Mouse (Mus musculus) heart, postnatal 14 days (tissue): ENCODE measurements at regions not wholly inside any gene's neighbourhood (a gene's known extent, or its start where the extent isn't known, plus 50 kb on each side); places are given as distances from the start of the nearest gene placed in this dataset.

Experiments
- DNase-seq, 2 experiments: peaks; one replicate each; pipeline ENCODE4 v3.0.0; 2021 to 2022
- intact Hi-C: fragments of 180-260 bp; cut with DNase I; formaldehyde crosslinking; loops from one replicate; pipeline ENCODE4 v1.15.1; 2025

GRCm38 (mm10) chr13:101522597-101522996 lies 245.4 kb downstream of the Pik3r1 start:
- DNase-seq = no peak
- intact Hi-C loops = no loop called here

DNA sequence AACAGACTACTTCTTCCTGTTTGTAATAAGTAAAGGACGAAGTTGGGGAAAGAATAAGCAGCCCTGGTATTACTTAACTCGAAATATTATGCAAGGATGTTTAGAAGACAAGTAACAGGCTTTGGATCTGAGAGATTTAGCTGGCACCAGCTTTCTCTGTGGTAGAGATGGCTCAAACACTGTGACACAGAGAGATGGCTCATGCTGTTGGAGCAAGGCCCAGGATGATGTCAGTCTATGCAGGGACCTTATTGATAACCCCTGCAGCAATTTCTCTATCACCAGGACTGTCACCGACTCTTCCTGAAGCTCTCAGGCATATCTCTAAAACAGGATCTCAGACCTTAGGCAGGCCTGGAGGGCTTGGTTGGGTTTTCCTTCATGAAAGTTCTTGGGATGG lies 254.7 kb downstream of the Pik3r1 start:
- intact Hi-C loops = no loop called here
- DNase-seq = peak in 1 of 2 experiments; percentile 9

GRCm38 (mm10) chr13:101509946-101510345 lies 258.1 kb downstream of the Pik3r1 start:
- DNase-seq = peak in 1 of 2 experiments; percentile 32
- intact Hi-C loops = loop anchor here (2.0 to 10.0 kb wide), 2 partner anchors 185 to 1135 kb away; no protein-coding TSS in a partner anchor

GRCm38 (mm10) chr13:101508331-101508730 lies 259.7 kb downstream of the Pik3r1 start:
- DNase-seq = no peak
- intact Hi-C loops = loop anchor here (10.0 kb wide), 1 partner anchor 1136 kb away; no protein-coding TSS in a partner anchor

DNA sequence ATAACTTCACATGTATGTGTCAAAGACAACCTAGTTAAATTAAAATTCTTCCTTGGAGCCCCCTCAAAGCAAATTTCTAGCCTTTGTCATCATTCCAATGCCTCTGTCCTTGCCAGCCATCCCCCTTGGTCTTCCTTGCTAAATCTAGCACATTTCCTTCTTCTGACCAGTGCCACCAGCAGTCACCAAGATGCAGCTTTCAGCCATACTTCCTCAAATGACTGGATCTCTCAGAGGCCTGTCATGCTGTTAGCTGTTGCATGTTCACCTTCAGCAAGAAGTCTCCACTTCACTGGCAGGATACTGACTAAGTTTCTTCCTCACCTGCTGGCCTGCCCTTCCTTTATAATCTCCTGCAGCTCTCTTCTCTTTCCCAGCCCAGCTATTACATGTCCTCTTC lies 261.3 kb downstream of the Pik3r1 start:
- intact Hi-C loops = loop anchor here (10.0 kb wide), 1 partner anchor 1138 kb away; no protein-coding TSS in a partner anchor
- DNase-seq = no peak

DNA sequence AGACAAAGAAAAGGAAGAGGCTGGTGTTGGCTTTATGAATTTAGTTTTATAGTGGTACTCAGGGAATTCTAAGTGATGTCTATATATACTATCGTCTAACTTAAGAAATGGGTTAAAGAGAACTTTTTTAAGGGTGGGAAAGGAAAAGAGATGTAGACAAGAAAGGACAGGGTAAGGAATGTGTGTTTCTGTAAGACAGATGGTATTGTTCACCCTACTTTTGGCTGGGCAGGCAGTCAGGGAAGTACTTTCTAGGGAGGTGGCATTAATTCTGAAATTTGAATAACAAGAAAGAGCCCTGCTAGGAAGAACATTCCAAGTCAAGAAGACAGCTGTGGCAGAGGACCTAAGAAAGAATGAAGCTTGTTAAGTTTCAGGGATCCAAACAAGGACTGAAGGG lies 263.0 kb downstream of the Pik3r1 start:
- DNase-seq = no peak
- intact Hi-C loops = loop anchor here (10.0 kb wide), 1 partner anchor 1140 kb away; no protein-coding TSS in a partner anchor

DNA sequence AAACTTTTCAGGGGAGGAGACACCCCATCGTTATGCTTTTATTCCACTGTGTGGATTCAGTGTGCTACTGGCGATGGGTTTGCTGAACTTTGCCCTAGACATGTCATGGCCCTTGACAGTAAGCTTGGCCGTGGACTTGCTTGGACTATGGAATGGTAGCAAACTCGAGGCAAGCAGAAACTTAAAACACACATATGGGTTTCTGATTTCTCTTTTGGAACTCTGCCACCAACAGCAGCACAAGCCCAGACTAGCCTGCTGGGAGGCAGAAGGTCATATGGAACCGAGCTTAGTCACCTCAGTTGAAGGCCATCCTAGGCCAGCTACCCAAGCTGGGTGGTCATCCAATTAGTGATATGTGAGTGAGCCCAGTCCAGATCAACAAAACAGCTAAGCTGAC lies 263.8 kb downstream of the Pik3r1 start:
- no peak for DNase-seq
- intact Hi-C loops = loop anchor here (10.0 kb wide), 1 partner anchor 1141 kb away; no protein-coding TSS in a partner anchor

GRCm38 (mm10) chr13:101501845-101502284 lies 266.2 kb downstream of the Pik3r1 start:
- intact Hi-C loops = loop anchor here (10.0 kb wide), 1 partner anchor 1143 kb away; no protein-coding TSS in a partner anchor
- no peak for DNase-seq

DNA sequence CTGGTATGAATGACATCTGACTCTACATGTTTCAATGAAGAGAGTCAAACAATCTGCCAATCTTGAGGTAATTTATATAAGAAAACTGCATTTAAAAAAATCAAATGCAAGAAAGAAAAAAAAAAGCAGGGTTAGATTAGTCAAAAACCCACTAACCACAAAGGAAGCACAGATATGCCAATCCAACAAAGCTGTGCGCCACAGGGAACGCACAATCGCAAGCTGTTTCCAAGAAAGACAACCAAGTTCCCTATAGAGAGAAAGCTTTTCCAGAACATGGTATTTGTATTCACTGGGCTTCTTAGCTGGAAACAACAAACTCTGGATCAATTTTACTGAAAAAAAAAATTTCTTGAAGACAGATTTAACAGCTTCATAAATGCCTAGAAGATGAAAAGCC lies 267.0 kb downstream of the Pik3r1 start:
- intact Hi-C loops = loop anchor here (10.0 kb wide), 1 partner anchor 1144 kb away; no protein-coding TSS in a partner anchor

GRCm38 (mm10) chr13:101491835-101492234 lies 276.2 kb downstream of the Pik3r1 start:
- DNase-seq = no peak
- intact Hi-C loops = no loop called here

More for the DNA sequence above, 267.0 kb downstream of the Pik3r1 start:
- DNase-seq = no peak

DNA sequence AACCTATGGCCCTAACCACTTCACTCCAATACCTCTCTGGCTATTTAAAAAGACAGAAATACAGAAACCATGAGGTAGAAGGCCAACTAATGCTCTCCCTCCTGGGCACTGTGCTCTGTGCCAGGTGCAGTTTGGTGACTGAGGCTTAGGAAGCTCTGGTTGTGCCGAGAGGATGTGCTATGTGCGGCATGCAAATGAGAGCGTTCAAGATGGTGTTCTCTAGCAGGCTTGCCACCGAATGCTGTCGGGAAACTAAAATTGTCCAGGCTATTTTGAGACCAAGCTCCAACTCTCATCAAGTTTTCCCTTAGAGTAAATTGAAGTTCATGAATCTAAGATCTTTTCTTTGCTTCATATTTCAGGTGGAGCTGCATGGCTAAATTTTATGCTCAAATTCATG lies 277.1 kb downstream of the Pik3r1 start:
- DNase-seq = no peak
- intact Hi-C loops = no loop called here

- DNase-seq = no peak
- intact Hi-C loops = no loop called here
Observed at GRCm38 (mm10) chr13:101487621-101488020, 280.4 kb downstream of the Pik3r1 start.

GRCm38 (mm10) chr13:101485823-101486222 lies 282.2 kb downstream of the Pik3r1 start:
- intact Hi-C loops = no loop called here
- DNase-seq = no peak

DNA sequence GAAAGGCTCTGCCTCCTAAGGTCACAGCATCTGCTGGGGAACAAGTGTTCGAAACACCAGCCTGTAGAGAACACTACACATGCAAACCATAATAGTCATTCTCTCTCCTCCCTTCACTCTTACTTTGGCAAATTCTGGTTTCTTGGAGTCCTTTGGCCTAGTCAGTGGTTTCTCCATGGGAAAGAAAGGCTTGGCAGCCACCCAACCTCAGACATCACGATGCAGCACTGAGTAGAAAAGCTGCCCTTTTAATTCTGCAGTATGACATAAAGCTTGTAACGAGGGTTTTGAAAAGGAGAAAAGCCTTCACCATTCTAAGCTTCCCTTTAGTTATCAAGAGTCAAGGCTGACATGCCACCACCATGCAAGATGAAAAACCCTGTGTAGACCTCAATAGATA lies 284.2 kb downstream of the Pik3r1 start:
- no peak for DNase-seq
- intact Hi-C loops = no loop called here

DNA sequence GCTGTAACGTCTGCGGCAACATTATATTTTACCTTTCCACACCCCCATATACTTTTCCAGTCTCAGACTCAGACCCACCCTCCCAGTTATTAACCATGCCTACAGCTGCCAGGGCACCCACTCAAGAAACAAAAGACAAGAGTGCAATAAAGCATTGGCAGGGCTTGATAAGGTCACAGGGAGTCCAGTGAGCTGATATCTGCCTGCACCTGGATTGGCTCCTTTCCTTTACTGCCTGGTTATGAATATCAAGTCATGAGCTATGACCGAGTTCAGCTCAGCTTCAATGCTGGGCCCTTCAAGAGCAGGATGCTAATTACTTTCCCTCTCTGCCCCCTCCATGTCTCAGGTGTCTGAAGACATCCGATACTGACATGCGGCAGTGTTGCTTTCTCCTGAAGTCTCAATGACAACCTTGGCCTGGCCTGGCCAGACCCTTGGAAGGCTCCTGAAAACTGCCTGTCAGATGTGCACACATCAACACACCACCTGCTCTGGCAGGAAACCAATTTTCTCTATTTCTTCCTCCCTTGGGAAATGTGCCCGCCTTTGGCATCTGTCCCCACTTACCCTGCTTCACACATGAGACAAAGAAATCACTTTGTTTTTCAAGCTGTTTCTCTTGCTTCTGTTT lies 286.3 kb downstream of the Pik3r1 start:
- intact Hi-C loops = no loop called here
- peak in 1 of 2 experiments; percentile 15 for DNase-seq

- peak in 1 of 2 experiments; percentile 26 for DNase-seq
- intact Hi-C loops = no loop called here
Observed at GRCm38 (mm10) chr13:101479297-101479652, 288.7 kb downstream of the Pik3r1 start.

DNA sequence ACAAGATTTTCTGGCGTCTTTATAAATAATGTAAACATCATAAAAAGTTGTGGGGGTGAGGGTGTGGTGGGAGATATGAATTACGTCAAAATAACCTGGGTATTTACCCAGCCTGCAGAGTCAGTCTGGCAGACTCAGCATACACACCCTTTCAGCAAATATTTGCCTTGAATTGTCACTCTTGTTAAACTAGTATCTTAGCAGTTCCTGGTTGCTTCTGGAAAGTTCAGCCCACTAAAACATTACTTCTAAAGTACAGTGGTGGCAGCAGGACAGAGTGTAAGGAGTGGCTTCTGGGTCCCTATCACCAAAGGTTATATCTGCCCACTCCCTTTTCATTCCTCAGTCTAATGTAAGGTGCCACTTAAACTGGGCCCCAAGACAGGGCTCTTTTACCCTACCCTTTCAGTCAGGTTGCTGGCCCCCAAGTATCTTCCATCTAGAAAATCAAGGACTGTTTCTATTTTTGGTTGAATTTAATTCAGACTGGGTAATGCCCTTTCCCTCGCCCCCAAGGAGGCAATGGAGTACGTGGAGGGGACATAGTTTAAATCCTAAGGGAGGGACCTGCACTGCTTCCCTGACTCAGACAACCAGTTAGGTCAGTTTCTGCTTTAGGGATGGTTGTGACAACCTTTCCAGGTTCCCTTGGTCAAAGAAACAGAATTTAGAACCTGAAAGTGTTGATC lies 289.3 kb downstream of the Pik3r1 start:
- intact Hi-C loops = no loop called here

GRCm38 (mm10) chr13:101473349-101473748 lies 294.7 kb downstream of the Pik3r1 start:
- intact Hi-C loops = no loop called here
- no peak for DNase-seq

More for the DNA sequence above, 289.3 kb downstream of the Pik3r1 start:
- DNase-seq = no peak

DNA sequence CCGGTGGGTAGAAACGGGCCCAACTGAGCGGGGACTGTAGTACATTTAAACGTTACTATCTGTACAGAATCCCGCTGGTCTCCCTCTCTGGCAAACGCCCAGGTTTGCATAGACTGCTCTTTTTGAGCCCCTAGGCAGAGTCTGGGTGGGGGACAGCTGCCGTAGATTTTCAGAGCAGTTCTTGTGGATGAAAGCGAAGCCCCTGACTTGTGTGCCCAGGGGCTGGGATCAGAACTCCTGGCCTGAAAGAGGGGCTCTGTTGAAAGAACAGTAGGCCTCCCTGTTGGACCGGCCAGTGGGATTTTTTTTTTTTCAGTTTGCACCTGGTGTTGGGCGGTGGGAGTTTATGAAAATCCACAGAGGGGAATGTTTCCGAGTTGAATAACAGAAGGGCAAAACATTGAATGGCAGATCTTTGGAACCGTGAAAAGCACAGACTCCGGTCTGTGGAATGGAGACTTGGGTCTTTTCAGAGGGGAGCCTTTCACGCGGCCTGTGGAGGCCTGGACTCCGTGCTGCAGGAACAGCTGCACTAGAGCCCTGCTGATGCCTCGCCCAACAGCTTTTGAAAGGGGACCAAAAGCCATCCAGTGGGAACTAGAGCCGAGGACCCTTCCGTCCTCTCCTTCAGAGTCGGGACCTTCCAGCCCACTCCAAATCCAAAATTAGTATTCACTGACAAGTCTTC lies 297.3 kb downstream of the Pik3r1 start:
- no peak for DNase-seq
- intact Hi-C loops = no loop called here

DNA sequence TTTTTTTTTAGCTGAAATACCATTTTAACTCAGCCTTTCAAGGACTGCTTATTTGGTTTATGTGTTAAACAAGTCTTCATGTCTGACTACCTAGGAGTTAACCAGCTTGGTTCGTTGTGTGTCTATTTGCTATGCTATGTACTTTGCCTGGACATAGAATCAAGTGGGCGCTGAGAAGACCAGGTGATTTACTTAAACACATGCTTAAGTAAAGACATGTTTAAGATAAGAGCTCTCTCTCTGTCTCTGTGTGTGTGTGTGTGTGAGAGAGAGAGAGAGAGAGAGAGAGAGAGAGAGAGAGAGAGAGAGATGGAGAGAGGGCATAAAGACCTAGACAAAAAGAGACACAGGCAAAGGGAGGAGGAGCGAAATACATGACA lies 302.3 kb downstream of the Pik3r1 start:
- no peak for DNase-seq
- intact Hi-C loops = no loop called here
